Mouse (Mus musculus): ENCODE measurements at regions not wholly inside any gene's neighbourhood (a gene's known extent, or its start where the extent isn't known, plus 50 kb on each side); places are given as distances from the start of the nearest gene placed in this dataset.

DNA sequence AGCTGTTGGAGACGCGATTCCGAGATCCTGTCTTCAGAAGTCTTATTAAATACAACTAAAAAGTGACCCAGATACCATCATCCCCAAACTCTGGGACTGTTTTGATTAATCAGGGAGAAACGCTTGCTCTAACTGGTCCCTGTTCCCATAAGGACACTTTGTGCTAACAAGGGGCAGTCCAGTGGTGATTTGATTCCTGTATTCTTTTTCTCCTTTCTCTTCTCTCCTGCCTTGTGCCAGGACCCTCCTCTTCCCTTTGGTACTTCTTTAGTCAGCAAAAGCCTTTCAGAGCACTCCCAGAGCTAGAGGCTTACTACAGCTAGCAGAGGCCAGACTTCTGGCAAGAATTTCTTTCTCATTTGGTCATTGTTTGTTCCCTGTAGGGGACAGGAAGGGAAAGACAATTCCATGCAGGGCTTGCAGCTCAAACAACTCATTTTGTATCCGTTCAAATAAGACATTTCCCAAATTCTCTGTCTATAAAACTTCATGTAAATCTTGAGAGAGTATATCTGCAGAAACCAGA is 337.3 kb upstream of the Prickle1 start:
- Histone ChIP-seq H3K27me3 (ENCODE audit: control insufficient read depth, insufficient read depth, low read length) (no peaks in the 10 kb centered on the region), H3K36me3 (ENCODE audit: control insufficient read depth, insufficient read depth, low read length) (no peaks in the 10 kb centered on the region), H3K9ac (ENCODE audit: low read depth, low read length) (no peak overlapping the region), H3K4me1 (replicated peaks; ENCODE audit: control insufficient read depth, insufficient read depth, low read length) (no peaks in the 10 kb centered on the region), H3K9me3 (ENCODE audit: control insufficient read depth, low read length) (no peaks in the 10 kb centered on the region), H3K4me2 (replicated peaks; ENCODE audit: low read depth, low read length) (no peak overlapping the region), H3K4me3 (ENCODE audit: low read depth, low read length) (no peak overlapping the region), H3K27ac (ENCODE audit: low read depth, low read length) (no peak overlapping the region)
- no peak for ATAC-seq (ENCODE audit: low FRiP score)
- DNase-seq (ENCODE audit: low spot score) = no peak
- 37% methylated on average over 5 of the region's 5 CpGs for WGBS

GRCm38 (mm10) chr15:93926842-93927241 is 331.2 kb upstream of the Prickle1 start:
- Histone ChIP-seq H3K9ac (ENCODE audit: low read depth, low read length) (no peak overlapping the region), H3K27me3 (ENCODE audit: control insufficient read depth, insufficient read depth, low read length) (no peaks in the 10 kb centered on the region), H3K36me3 (ENCODE audit: control insufficient read depth, insufficient read depth, low read length) (no peaks in the 10 kb centered on the region), H3K27ac (ENCODE audit: low read depth, low read length) (no peak overlapping the region), H3K9me3 (ENCODE audit: control insufficient read depth, low read length) (no peaks in the 10 kb centered on the region), H3K4me2 (replicated peaks; ENCODE audit: low read depth, low read length) (no peak overlapping the region), H3K4me3 (ENCODE audit: low read depth, low read length) (no peak overlapping the region), H3K4me1 (replicated peaks; ENCODE audit: control insufficient read depth, insufficient read depth, low read length) (no peaks in the 10 kb centered on the region)
- ATAC-seq (ENCODE audit: low FRiP score) (0 out of 2 replicates have a peak, but pooled peaks have one; percentile 25), DNase-seq (ENCODE audit: low spot score) (no peak)
- 34% methylated on average over 6 of the region's 6 CpGs for WGBS

DNA sequence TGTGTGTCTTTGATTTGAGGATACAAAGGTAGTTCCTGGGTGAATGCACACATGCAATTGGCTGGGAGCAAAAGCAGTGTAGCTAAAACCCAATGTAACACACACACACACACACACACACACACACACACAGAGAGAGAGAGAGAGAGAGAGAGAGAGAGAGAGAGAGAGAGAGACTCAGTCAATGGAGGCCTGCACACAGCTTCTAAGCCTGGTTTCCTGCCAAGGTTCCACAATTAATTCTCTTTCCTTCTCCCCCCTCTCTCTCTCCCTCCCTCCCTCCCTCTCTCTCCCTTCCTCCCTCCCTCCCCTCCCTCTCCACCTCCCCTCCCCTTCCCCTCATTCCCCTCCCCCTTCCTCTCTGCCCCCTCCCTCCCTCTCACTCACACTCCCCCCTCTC is 330.6 kb upstream of the Prickle1 start:
- Histone ChIP-seq H3K27ac (ENCODE audit: low read depth, low read length) (no peak overlapping the region), H3K4me1 (replicated peaks; ENCODE audit: control insufficient read depth, insufficient read depth, low read length) (no peaks in the 10 kb centered on the region), H3K27me3 (ENCODE audit: control insufficient read depth, insufficient read depth, low read length) (no peaks in the 10 kb centered on the region), H3K9me3 (ENCODE audit: control insufficient read depth, low read length) (no peaks in the 10 kb centered on the region), H3K4me2 (replicated peaks; ENCODE audit: low read depth, low read length) (no peak overlapping the region), H3K36me3 (ENCODE audit: control insufficient read depth, insufficient read depth, low read length) (no peaks in the 10 kb centered on the region), H3K9ac (ENCODE audit: low read depth, low read length) (no peak overlapping the region), H3K4me3 (ENCODE audit: low read depth, low read length) (no peak overlapping the region)
- DNase-seq (ENCODE audit: low spot score) (no peak), ATAC-seq (ENCODE audit: low FRiP score) (no peak)

GRCm38 (mm10) chr15:93921457-93922234 is 326.0 kb upstream of the Prickle1 start:
- Histone ChIP-seq H3K27me3 (ENCODE audit: control insufficient read depth, insufficient read depth, low read length) (no peaks in the 10 kb centered on the region), H3K27ac (ENCODE audit: low read depth, low read length) (no peak overlapping the region), H3K9me3 (ENCODE audit: control insufficient read depth, low read length) (no peaks in the 10 kb centered on the region), H3K36me3 (ENCODE audit: control insufficient read depth, insufficient read depth, low read length) (no peaks in the 10 kb centered on the region), H3K4me3 (ENCODE audit: low read depth, low read length) (no peak overlapping the region), H3K9ac (ENCODE audit: low read depth, low read length) (no peak overlapping the region), H3K4me1 (replicated peaks; ENCODE audit: control insufficient read depth, insufficient read depth, low read length) (no peaks in the 10 kb centered on the region), H3K4me2 (replicated peaks; ENCODE audit: low read depth, low read length) (no peak overlapping the region)
- 81% methylated on average over 6 of the region's 6 CpGs for WGBS
- DNase-seq (ENCODE audit: low spot score) (no peak), ATAC-seq (ENCODE audit: low FRiP score) (no peak)

DNA sequence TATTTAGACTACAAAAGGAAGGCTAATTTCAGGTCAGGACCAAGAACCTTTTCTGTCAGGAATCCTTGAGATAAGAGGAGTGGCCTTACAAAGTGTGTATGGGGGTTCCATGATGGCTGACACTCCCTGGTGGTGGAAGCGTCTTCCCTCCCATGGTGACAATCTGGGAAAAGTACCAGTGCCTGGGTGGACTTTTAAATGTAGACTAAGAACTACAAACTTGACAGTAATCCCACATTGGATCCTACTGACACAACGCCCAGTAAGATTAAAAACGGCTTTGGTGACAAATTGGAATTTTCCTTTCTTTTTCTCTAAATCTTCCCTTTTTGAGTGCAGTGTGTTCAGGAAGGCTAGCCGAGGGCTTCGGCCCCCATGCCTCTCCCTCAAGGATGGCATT is 325.3 kb upstream of the Prickle1 start:
- ATAC-seq (ENCODE audit: low FRiP score) (no peak), DNase-seq (ENCODE audit: low spot score) (no peak)
- Histone ChIP-seq H3K4me2 (replicated peaks; ENCODE audit: low read depth, low read length) (no peak overlapping the region), H3K4me1 (replicated peaks; ENCODE audit: control insufficient read depth, insufficient read depth, low read length) (no peaks in the 10 kb centered on the region), H3K4me3 (ENCODE audit: low read depth, low read length) (no peak overlapping the region), H3K27me3 (ENCODE audit: control insufficient read depth, insufficient read depth, low read length) (no peaks in the 10 kb centered on the region), H3K36me3 (ENCODE audit: control insufficient read depth, insufficient read depth, low read length) (no peaks in the 10 kb centered on the region), H3K9ac (ENCODE audit: low read depth, low read length) (no peak overlapping the region), H3K9me3 (ENCODE audit: control insufficient read depth, low read length) (no peaks in the 10 kb centered on the region), H3K27ac (ENCODE audit: low read depth, low read length) (no peak overlapping the region)
- 88% methylated on average over 5 of the region's 5 CpGs for WGBS

DNA sequence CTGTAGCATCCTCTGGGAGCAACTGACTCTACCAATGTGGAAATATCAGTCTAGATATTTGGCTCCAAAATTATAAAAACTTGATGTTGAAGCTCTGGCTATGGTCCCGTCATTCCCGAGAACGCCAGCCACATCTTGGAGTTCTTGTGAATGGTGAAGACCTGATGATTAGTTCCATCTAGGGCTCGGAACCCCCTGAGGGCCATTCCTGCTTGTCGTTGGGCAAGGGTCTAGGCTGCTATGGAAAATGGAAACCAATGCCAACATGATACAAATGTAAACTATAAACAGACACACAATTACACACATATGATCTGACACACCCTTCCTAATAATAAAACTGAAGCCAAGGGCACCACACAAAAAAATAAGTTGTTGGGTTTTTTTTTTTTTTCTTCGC is 323.9 kb upstream of the Prickle1 start:
- no peak overlapping the region for H3K9ac ChIP-seq (ENCODE audit: low read depth, low read length)
- no peak overlapping the region for H3K4me2 ChIP-seq (replicated peaks; ENCODE audit: low read depth, low read length)
- ATAC-seq (ENCODE audit: low FRiP score) = no peak
- no peaks in the 10 kb centered on the region for H3K36me3 ChIP-seq (ENCODE audit: control insufficient read depth, insufficient read depth, low read length)
- H3K4me1 ChIP-seq (replicated peaks; ENCODE audit: control insufficient read depth, insufficient read depth, low read length) = no peaks in the 10 kb centered on the region
- DNase-seq (ENCODE audit: low spot score) = no peak
- H3K4me3 ChIP-seq (ENCODE audit: low read depth, low read length) = no peak overlapping the region
- 93% methylated on average over 6 of the region's 6 CpGs for WGBS
- no peak overlapping the region for H3K27ac ChIP-seq (ENCODE audit: low read depth, low read length)
- H3K9me3 ChIP-seq (ENCODE audit: control insufficient read depth, low read length) = no peaks in the 10 kb centered on the region
- no peaks in the 10 kb centered on the region for H3K27me3 ChIP-seq (ENCODE audit: control insufficient read depth, insufficient read depth, low read length)

GRCm38 (mm10) chr15:93916856-93917255 is 321.2 kb upstream of the Prickle1 start:
- ATAC-seq (ENCODE audit: low FRiP score) (no peak), DNase-seq (ENCODE audit: low spot score) (no peak)
- no peaks in the 10 kb centered on the region for H3K27me3 ChIP-seq (ENCODE audit: control insufficient read depth, insufficient read depth, low read length)
- H3K27ac ChIP-seq (ENCODE audit: low read depth, low read length) = no peak overlapping the region
- H3K9me3 ChIP-seq (ENCODE audit: control insufficient read depth, low read length) = no peaks in the 10 kb centered on the region
- no peak overlapping the region for H3K4me2 ChIP-seq (replicated peaks; ENCODE audit: low read depth, low read length)
- peaks cover 4% of the 10 kb centered on the region; the same call in 1 of the 2 replicates for H3K4me1 ChIP-seq (replicated peaks; ENCODE audit: control insufficient read depth, insufficient read depth, low read length)
- 52% methylated on average over 3 of the region's 3 CpGs for WGBS
- H3K36me3 ChIP-seq (ENCODE audit: control insufficient read depth, insufficient read depth, low read length) = no peaks in the 10 kb centered on the region
- no peak overlapping the region for H3K4me3 ChIP-seq (ENCODE audit: low read depth, low read length)
- H3K9ac ChIP-seq (ENCODE audit: low read depth, low read length) = no peak overlapping the region

DNA sequence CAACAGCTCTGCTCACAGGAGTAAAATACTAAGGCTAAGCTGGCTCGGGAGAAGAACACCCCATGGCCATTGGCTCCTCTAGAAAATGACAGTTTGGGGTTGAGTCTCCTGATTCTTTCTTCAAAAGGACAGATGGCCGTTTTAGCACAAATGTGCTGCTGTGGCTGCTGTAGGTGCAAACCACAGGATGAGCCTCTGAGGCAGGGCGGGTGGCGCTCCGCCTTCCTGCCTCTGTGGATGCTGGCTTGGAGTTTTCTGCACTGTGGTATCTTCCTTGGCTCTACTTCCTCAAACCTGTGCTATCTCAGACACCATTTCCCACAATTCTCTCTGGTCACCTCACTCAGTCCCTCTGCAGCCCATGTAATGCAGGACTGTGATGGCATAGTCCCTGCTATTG is 317.8 kb upstream of the Prickle1 start:
- H3K4me1 ChIP-seq (replicated peaks; ENCODE audit: control insufficient read depth, insufficient read depth, low read length) = peaks cover 6% of the 10 kb centered on the region; the same call in 1 of the 2 replicates
- H3K36me3 ChIP-seq (ENCODE audit: control insufficient read depth, insufficient read depth, low read length) = no peaks in the 10 kb centered on the region
- H3K27me3 ChIP-seq (ENCODE audit: control insufficient read depth, insufficient read depth, low read length) = no peaks in the 10 kb centered on the region
- no peak overlapping the region for H3K9ac ChIP-seq (ENCODE audit: low read depth, low read length)
- no peak for ATAC-seq (ENCODE audit: low FRiP score)
- no peaks in the 10 kb centered on the region for H3K9me3 ChIP-seq (ENCODE audit: control insufficient read depth, low read length)
- 61% methylated on average over 5 of the region's 5 CpGs for WGBS
- no peak overlapping the region for H3K4me2 ChIP-seq (replicated peaks; ENCODE audit: low read depth, low read length)
- DNase-seq (ENCODE audit: low spot score) = no peak
- H3K27ac ChIP-seq (ENCODE audit: low read depth, low read length) = no peak overlapping the region
- H3K4me3 ChIP-seq (ENCODE audit: low read depth, low read length) = no peak overlapping the region

- Histone ChIP-seq H3K9me3 (ENCODE audit: control insufficient read depth, low read length) (no peaks in the 10 kb centered on the region), H3K4me3 (ENCODE audit: low read depth, low read length) (no peak overlapping the region), H3K4me2 (replicated peaks; ENCODE audit: low read depth, low read length) (no peak overlapping the region), H3K27ac (ENCODE audit: low read depth, low read length) (peak overlapping the region; percentile 38), H3K4me1 (replicated peaks; ENCODE audit: control insufficient read depth, insufficient read depth, low read length) (peaks cover 6% of the 10 kb centered on the region; the same call in 1 of the 2 replicates), H3K36me3 (ENCODE audit: control insufficient read depth, insufficient read depth, low read length) (no peaks in the 10 kb centered on the region), H3K27me3 (ENCODE audit: control insufficient read depth, insufficient read depth, low read length) (no peaks in the 10 kb centered on the region), H3K9ac (ENCODE audit: low read depth, low read length) (no peak overlapping the region)
- no peak for ATAC-seq (ENCODE audit: low FRiP score)
- no peak for DNase-seq (ENCODE audit: low spot score)
- 42% methylated on average over 7 of the region's 7 CpGs for WGBS
Measured at GRCm38 (mm10) chr15:93913041-93913440, 317.4 kb upstream of the Prickle1 start.
